Mouse (Mus musculus) brain, embryonic 14.5 days (tissue): ENCODE measurements around the gene Tbc1d2b.

Experiments
- CTCF ChIP-seq: fragments of 200-500 bp; IDR thresholded peaks from 2 replicates; pipeline ENCODE4 v1.5.1; 2012; ENCODE audit warnings: inconsistent platforms, mild to moderate bottlenecking, moderate library complexity, borderline replicate concordance; ENCODE audit not compliant: insufficient read depth, insufficient read length; ENCODE audit errors: extremely low read depth
- POLR2A ChIP-seq: fragments of 200-500 bp; IDR thresholded peaks from 2 replicates; pipeline ENCODE4 v1.6.1; 2012; ENCODE audit warnings: mild to moderate bottlenecking, inconsistent platforms, borderline replicate concordance; ENCODE audit not compliant: poor library complexity, insufficient read depth, insufficient read length, severe bottlenecking; ENCODE audit errors: extremely low read depth

GRCm38 (mm10) chr9:90260600-90261375, 9.8 kb downstream of the Tbc1d2b start:
- no peak for TF ChIP-seq CTCF
- no peak for TF ChIP-seq POLR2A
